Mouse (Mus musculus) NIH3T3 (cell line): ENCODE measurements around the gene Ddi2.
A peak's percentile ranks its signal among the peaks of the same experiment; 100 is the strongest.
"Not testable (repeated sequence)": the region's sequence is repeated elsewhere in the genome, so short reads cannot be mapped to it uniquely, and the experiment has no call there.

Experiments used
- DNase-seq: peaks from one replicate; pipeline ENCODE4 v3.0.0-alpha.2; 2012; ENCODE audit warnings: low read depth

Gene Ddi2

DNA sequence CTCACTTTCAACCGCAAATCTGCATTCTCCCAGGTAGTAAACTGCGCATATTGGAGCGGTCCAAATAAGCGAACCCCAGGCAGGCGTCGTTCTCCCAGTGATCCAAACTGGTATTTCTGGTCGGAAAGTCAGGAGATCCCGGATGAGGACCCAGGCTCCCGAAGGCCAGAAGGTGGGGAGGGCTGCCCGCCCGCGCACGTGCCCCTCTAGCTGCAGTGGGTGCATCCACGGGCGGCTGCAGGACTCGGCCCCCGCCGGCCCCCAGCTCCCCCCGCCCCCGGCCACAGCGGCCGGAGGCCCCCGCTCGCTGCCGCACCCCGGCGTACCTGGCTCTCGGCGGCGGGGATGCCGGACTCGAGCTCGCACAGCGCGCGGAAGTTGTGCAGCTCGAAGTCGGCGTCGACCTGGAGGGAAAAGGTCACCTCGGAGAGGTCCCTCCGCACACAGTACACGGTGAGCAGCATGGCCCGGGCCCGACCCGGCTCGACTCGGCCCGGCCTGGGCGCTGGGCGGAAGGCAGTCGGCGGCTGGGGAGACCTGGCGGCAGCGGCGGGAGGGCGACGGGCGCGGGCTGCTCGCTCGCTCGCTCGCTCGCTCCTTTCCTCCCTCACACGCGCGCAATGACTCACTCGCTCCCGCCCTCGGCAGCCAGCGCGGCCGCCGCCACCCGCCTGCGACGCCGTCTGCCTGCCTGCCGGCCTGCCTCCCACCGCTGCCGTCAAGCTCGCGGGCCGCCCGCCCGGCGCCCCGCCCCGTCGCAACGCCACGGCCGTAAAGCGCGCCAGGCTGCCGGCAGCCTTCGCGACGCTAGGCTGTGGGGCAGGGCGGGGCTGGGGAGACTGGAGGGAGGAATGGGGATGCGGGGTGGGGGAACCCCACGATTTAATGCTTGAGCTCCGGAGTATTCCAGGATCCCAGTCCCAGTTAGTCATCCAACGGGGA, at the start of gene Ddi2:
Ddi2 (minus strand) TSS at position 689 of the 942 bp plus-strand sequence.
- DNase-seq: peak; percentile 95

DNA sequence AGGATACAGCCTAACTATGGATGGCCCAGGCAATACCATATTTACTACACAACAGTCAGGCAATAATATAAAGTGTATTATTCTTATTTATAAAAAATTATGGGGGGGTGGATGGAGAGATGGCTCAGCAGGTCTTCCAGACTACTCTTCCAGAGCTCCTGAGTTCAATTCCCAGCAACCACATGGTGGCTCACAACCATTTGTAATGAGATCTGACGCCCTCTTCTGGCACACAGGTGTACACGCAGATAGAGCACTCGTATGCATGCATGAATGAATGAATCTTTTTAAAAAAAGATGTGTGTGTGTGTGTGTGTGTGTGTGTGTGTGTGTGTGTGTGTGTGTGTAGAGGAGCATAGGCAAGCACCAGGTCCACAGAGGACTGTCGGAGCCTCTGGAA, 49.8 kb upstream of the Ddi2 start:
- DNase-seq: not testable (repeated sequence)

DNA sequence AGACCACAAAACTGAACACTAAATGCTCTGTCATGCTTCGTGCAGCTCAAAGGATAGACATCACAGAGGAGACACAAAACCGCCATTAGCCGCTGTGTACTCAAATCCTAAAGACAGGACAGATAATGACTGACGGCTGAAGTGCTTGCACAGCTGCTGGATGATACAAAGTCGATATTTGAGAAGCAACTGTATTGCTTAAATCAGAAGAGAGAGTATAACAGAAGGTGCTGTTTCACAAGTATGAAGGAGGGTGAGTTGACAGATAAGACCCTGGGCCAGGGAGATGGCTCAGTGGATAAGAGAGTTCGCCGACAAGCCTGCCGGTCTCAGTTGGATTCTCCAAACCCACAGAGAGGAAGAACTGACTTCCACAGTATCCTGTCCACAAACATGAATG, 48.6 kb upstream of the Ddi2 start:
- DNase-seq: no peak

DNA sequence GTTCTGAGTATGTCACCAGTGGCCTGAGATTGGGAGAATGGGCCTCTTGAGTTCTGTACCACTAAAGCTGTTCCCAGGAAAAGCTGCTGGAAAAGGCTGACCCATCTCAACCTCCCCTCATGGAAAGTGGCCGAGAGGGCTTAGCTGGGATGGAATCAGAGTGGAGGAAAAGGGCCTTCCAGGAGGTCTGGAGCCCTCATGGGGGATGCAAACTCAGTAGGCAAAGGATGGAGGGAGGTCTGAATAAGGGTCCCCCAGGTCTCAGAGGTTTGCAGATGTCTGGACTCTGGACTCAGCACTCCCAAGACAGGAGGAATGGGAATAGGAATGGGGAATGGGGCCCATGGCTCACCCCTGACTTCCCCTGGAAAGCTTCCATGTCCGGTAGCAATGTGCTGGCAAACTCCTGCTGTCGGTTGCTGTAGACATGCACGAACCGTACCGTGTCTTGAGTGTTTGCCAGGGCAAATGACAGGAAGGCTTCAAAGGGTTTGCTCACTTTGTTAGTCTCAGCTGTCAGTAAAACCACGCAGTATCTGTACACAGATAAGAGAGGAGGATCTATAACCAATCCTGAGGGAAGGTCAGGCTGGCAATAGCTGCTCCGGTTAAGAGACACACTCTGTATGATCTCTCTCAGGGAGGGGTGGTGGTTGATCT, 46.4 kb upstream of the Ddi2 start:
- no peak for DNase-seq

DNA sequence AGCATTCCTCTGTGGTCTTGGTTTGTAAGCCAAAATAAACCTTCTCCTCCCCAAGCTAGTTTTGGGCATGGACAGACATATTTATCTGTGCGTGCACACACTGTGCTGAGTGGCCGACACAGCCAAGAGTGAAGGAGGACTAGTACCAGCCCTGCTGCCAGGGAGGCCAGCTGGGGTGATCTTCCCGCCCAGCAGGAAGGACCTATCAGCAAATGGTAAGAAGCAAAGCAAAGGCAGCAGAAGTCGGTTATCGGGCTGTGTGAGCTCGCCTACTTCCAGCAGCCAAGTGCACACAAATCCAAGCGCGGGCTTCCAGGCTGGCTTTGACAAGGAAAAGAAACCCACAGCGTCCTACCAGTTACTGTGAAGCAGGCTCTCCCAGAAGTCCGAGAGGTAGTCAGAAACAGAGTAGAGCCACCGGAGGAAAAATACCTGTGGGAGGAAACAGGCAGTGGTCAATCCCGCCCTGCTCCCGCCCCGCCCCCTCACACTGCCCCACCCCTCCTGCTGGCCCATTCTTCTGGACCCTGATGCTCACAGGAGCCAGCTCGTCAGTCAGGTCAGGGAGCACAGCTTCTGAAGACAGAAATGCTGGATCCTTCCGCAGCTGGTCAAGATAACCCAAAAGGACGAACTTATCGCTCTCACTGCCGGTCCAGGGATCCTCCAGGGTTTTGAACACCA, 44.3 kb upstream of the Ddi2 start:
- peak; percentile 60 for DNase-seq

DNA sequence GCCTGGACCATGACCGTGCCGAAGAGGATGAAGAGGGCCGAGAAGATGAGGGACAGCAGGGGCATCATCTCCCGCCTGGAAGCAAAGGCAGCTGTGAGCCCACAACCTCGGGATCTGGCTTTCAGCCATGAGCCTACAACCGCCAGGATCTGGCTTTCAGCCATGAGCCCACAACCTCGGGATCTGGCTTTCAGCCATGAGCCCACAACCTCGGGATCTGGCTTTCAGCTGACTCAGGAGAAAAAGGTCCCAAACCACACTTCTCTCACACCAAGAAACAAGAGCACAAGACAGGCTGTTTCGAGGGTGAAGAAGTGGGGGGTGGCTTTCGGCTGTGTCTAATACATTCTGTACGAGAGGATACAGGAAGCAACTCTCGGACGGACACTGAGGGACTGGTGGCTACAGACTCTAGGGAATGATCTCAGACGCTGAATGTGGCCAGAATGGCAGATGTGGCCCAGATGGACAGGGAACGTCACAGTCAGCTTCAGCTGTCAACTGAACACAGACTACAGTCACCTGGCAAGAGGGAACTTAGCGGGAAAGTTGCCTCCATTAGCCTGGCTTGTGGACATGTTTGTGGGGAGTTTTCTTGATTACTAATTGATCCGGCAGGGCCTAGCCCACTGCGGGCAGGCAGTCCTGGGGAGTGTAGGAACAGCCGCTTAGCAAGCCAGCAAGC, 43.6 kb upstream of the Ddi2 start:
- DNase-seq: no peak

DNA sequence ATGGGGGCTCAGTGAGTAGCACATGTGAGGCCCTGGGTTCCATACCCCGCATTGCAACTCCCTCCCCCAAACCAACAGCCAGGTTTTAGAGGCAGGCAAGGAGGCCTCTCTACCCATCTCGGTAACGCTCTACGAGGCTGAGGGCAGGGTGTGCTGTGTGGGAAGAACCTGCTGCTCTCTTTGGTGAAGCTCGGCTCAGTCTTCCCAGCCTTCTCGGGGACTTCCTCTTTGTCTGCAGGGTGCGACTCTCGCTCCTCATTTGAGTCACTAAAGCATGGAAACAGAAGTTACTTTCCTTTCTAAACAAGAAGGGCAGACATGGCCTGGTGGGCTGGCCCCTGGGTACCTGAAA, 43.1 kb upstream of the Ddi2 start:
- no peak for DNase-seq

DNA sequence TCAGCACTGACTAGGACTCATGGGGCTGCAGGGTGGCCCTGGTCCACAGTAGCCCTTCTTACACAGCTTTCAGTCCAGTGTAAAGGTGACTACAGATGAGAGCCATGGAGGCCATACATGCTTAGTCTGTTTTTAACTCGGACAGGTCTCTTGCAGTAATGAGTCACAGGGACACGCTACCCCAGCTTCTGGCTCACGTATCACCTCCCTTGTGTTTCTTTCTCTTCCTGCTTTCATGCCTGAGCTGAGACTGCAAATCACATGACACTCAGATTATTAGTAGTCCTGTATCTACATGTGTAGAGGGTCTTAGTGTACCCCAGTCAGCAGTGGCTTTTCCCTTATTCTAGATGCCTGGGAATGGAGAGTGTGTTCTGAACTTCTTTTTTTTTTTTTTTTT, 41.8 kb upstream of the Ddi2 start:
- no peak for DNase-seq

DNA sequence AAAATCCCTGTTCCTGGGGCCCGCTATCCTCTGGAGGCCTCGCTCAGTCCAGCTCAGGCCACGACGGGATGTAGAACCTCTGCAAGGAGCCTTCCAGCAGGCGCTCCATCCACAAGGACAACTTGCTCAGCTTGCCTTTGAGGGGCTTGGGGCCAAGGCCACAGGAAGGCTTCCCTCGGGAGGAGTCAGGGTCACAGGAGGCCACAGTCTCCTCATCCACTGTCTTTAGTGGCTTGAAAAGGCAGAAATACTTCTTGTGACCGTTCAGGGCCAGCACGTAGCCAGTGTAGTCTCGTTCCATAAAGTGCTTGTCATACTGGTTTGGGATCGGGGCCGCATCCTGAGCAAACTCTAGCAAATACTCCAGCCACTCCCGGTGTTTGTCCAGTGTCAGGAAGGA, 40.3 kb upstream of the Ddi2 start:
- no peak for DNase-seq

DNA sequence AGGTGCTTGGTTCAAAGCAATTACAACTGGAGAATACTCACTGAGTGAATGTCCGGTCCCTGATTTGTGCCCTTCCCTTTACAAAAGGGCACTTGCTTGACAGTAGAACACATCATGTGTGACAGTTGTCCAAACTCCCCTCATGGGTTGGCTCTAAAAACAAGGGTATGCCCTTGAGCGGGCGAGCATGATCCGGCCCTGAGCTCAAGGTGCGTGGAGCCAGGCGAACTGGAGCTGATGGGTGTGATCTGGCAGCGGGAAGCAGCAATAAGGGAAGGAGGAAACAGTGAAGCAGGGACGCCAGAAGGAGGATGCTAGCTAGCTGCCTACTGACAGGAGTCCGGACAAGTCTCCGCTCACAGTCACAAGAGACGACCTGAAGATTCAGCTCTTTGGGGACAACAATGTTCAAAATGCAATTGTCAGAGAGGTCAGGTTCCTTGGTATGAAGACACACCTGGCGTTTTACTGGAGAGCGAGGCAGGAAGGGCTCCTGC, 38.9 kb upstream of the Ddi2 start:
- no peak for DNase-seq

DNA sequence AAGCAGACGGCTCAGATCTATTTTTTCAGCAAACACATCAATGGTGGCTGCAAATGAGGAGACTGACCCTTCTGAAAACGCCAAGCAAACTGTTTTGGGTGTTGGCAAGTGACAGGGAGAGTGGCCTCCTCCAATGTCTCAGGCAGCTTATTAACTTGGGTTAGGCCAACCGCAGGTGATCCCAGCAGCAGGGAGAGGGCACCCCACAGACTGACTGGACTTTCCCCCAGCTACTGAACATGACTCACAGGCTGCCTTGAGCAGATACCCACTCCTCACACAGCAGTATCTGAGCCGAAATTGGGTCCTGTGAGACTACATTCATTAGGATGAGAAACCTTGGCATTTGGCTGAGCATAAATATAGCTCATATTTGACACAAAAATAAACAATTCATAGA, 37.7 kb upstream of the Ddi2 start:
- no peak for DNase-seq

DNA sequence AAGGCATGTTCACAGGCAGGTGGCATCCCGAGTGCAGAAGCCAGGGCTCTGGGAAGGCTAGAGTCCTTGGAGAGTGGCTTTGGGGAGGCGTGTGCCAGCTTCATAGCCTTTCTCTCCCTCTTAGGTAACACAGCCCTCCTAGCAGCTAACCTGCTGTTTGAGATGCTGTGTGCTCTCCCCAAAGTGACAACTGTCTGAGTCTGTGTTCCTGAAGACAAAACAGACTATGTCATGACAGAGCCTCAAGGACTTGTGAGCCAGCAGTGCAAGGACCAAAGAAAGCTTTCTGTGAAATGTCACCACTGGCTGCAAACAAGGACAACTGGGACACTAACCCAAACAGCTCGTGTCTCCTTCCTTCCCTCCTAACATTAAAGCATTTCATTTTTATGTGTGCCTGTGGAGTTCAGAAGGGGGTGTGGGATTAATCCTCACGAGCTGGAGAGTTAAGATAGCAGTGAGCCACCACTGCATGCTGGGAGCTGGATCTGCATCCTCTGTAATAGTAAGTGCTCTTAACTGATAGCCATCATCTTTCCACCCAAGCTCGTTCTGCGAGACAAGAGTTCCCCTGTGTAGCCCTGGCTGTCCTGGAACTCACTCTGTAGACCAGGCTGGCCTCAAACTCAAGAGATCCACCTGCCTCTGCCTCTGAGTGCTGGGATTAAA, 35.8 kb upstream of the Ddi2 start:
- no peak for DNase-seq

DNA sequence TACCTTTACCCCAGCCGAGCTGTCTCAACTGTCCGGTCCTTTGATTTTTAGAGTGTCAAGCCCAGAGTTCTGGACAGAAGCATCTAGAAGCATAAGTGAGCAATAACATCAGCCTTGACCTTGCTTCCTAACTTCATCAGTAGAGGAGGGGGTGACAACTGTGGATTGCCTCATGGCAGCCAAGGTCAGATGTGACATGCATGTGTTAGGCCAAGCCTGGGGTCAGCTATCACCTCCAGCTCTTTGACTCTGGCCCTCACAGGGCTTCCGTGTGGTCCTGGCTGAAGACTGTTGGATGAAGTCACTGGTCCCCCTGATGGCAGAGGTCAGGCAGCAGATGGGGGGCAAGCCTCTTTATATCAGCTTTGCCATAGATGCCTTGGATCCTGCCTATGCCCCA, 33.9 kb upstream of the Ddi2 start:
- no peak for DNase-seq

DNA sequence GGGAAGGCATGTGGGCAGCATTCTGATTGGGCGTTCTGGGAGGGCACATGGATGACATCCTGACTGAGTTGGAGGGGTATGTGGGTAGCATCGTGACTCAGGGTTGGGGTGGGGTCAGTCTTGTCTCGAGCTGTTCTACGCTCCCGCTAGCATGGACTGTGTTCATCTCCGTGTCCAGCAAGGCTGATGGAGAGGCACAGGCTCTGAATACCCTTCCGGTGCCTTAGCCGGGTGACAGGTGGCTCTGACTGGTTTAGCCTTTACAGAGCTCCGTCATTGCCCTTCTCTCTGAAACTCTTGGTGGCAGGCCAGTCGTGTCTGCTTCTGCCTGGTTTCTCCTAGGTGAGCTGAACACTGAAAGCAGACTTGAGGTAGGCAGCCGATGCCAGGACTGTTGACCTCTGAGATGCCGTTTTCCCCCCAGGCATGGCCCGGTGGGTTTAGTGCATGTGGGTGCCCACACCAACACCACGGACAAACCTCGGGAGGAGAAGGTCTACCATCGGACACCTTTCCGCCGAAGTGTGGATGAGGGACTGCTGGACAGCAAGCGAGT, 32.2 kb upstream of the Ddi2 start:
- no peak for DNase-seq

DNA sequence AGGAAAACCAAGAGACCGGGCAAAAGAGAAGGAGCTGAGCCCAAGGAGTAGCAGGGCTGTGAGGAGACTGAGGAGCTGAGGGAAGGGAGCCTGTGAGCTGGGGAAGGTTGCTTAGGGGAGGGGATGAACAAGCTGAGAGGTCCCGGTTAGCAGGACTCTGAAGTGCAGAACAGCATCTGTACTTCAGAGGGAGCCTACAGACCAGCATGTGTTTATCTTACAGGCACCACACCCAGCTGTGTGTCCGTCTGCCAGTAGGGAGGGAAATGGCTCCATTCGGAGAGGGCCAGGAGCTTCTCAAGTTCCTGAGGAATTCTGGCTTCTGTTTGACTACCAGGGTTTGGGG, 28.8 kb upstream of the Ddi2 start:
- peak; percentile 20 for DNase-seq

DNA sequence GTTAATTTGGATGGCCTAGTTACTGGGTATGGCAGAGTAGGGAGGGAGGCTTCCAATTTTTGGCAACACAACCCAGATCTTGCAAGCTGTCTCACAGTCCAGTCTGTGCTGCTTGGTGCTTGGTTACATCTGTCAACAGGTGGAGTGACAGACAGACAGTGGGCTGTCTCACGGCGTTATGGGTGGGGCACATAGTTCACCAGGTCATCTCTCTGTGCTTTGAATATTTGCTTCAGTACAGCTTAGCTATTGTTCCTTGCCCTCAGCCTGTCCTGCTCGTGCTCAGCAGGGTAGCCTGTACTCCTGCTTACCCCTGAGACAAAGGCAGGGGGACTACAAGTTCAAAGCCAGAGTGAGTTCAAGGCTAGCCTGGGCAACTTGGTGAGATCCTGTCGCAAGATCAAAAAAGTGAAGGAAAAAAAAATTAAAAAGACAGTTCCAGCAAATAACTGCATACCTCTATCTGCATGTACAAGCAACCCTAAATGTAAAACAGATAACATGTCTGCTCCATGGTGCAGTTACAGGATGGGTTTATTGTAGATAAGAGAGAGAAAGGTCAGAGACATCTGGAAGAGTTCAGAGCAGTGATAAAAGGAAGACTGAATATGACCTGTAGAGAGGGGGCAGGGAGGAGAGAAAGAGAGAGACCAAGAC, 28.3 kb upstream of the Ddi2 start:
- DNase-seq: no peak

DNA sequence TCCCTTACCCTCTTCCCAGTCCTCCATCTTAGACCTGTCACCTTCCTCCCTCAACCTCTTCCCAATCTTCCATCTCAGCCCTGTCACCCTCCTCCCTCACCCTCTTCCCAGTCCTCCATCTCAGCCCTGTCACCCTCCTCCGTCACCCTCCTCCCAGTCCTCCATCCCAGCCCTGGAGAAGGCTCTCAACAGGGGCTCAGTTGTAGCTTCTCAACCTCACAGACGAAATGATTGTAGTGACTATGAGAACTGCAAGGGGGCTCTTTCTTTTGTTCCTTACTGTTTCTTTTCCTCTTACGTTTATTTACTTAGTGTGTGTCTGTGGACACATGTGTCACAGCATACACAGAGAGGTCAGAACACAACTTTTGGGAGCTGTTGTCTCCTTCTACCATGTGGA, 27.6 kb upstream of the Ddi2 start:
- no peak for DNase-seq

DNA sequence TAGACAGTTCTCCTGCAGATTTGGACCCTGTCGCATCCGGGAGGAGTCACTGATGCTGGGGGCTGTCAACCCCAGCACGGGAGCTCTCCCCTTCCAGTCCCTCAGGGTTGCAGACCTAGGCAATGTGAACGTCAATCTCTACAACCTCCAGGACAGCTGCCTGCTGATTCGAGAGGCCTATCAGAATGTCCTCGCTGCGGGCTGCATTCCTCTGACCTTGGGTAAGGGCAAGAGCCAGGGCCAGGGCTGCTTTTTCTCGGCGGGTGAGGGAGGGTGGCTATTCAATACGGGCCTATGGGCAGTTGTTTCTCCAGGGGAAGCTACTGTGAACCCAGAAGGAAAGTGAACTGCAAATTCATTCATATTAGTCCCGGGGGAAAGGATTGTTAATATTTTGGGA, 26.3 kb upstream of the Ddi2 start:
- no peak for DNase-seq

DNA sequence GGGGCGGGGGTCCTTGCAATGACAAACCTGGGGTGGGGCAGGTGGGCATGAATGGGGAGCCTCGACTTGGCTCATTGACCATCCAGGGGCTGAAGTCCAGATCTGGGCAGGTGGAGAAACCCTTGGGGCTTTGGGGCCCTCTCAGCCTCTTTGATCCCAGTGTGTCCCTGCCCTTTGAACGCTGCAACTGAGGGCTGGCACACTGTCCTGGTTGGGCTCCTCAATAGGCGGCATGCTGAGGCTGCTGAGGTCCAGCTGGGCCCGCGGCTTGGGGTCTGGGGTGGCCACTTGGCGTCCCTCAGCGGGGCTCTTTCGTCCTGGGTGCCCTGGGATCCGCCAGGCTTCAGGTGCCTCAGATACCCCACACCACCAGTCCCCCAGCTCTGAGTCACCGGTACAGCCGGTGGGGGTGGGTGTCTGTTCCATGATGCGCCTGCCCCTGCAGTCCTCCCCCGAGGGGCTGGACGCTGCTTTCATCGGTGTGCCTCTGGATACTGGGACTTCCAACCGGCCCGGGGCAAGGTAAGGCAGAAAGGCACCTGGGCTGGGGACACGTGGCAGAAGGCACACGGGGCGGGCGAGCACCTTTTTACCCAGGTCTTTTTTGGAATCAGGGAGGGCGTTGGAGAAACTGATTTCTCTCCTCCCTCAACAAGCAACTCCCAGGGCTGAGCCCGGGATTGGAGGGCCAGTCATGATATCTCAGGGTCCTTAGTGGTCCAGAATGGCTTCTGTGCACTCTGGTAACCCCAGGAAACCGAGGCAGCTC, 23.5 kb upstream of the Ddi2 start, which contains the start of gene Agmat:
Agmat (plus strand) TSS at position 95 of the 769 bp plus-strand sequence.
- no peak for DNase-seq

DNA sequence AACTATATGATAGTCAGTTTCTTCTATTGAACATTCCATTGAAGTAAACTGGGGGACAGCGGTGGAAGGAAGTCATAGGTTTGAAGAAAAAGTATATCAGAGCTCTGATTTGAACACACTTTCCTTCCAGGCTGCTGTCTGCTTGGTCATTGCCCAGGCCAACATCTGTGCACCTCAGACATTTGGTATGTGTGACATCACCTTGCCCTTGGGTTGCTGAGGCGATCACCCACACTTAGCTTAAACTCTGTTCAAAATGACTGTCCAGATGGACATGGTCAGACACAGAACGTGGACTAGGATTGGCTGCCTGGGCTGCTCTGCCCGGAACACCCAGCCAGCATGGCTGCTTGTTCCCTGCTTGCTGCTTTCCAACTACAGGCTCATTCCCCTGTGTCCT, 19.2 kb upstream of the Ddi2 start:
- DNase-seq: no peak
